Comparison of ENCODE assay signal across 8 mouse cellular contexts in the genomic region with DNA sequence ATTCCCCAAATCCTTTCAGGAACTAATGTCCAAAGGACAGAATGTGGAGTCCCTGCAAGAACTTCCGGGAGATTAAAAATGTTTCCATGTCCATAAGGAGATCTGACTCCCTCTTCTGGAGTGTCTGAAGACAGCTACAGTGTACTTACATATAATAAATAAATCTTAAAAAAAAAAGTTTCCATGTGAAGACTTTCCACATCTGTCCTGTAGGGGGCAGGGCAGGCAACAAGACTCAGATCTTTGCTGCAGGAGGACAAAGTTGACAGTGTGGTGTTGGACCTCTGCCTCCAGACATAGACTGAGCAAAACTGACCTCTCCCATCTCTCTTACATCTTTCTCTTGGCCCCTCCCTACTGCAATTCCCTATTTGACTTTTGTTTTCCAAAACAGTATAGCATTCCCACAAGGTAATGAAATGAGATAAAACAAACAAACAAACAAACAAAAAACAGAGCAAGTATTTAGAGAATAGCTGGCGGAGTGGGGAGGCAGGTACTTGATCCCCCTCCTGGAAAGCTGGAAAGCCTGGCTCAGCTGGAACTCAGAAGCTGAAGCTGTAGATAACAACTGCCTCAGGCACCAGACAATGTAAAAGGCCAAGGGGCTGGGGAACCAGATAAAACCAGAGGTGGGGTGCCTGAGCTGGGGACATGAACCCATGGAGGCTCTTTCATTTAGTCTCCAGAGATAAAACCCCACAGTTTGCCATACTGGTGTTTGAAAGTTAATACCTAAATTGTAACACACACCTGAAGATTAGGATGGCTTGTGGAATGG.
A peak's percentile ranks its signal among the peaks of the same experiment; 100 is the strongest.
DNase-seq lines count a peak whose midpoint lies in the region; ATAC-seq and TF ChIP-seq lines count a peak whose summit lies in the region.

No protein-coding gene starts in this region.

- no peaks in the 10 kb centered on the region for H3K27me3 ChIP-seq in heart, embryonic 12.5 days (replicated peaks)
- H3K27me3 ChIP-seq in stomach, postnatal 0 days (ENCODE audit: control insufficient read depth, insufficient read depth, low read length): no peaks in the 10 kb centered on the region

- TF ChIP-seq CTCF in stomach, postnatal 0 days (IDR thresholded peaks at IDR 0.05; ENCODE audit: low read depth): peak; percentile 74

- DNase-seq in heart, postnatal 10 days: peak; percentile 29 to 58
- DNase-seq in 416B (ENCODE audit: low read depth): peak; percentile 56
- peak; percentile 33 for DNase-seq in MEL-GATA-1-ER (ENCODE audit: extremely low read depth, low read depth)
- peak; percentile 39 to 58 for DNase-seq in kidney, postnatal 4 days
- peak; percentile 28 for DNase-seq in stomach, postnatal 0 days (ENCODE audit: low spot score)
- no peak for DNase-seq in right cerebral cortex, postnatal 36 days (ENCODE audit: low spot score in 2 of 2)
- DNase-seq in thymus, postnatal 0 days (ENCODE audit: low spot score): no peak

- no peak overlapping the region for H3K4me3 ChIP-seq in heart, embryonic 12.5 days
- H3K4me3 ChIP-seq in stomach, postnatal 0 days (ENCODE audit: low read depth, low read length): no peak overlapping the region

- no peak overlapping the region for H3K4me2 ChIP-seq in heart, embryonic 12.5 days
- H3K4me2 ChIP-seq in stomach, postnatal 0 days (replicated peaks; ENCODE audit: low read depth): no peak overlapping the region

- ATAC-seq in heart, embryonic 12.5 days (ENCODE audit: insufficient number of reproducible peaks, low FRiP score): no peak
- ATAC-seq in stomach, postnatal 0 days (ENCODE audit: low FRiP score, low TSS enrichment): 0 out of 2 replicates have a peak, but pooled peaks have one; percentile 10

- no peak for TF ChIP-seq EP300 in stomach, postnatal 0 days (optimal IDR thresholded peaks at IDR 0.05)

- WGBS in heart, embryonic 12.5 days: 71% methylated on average over 2 of the region's 2 CpGs
- 73% methylated on average over 2 of the region's 2 CpGs for WGBS in stomach, postnatal 0 days

- no peak overlapping the region for H3K9ac ChIP-seq in heart, embryonic 12.5 days
- H3K9ac ChIP-seq in stomach, postnatal 0 days (ENCODE audit: low read length): no peak overlapping the region

- H3K4me1 ChIP-seq in heart, embryonic 12.5 days (replicated peaks): peaks cover 5% of the 10 kb centered on the region; the same call in 1 of the 2 replicates
- no peaks in the 10 kb centered on the region for H3K4me1 ChIP-seq in stomach, postnatal 0 days (replicated peaks; ENCODE audit: control insufficient read depth, insufficient read depth)

- intact Hi-C loops in heart, postnatal 10 days (cut with DNase I): no loop called here

- H3K9me3 ChIP-seq in heart, embryonic 12.5 days (replicated peaks): no peaks in the 10 kb centered on the region
- H3K9me3 ChIP-seq in stomach, postnatal 0 days (ENCODE audit: control insufficient read depth, low read length): no peaks in the 10 kb centered on the region

- no peak overlapping the region for H3K27ac ChIP-seq in heart, embryonic 12.5 days (ENCODE audit: poor library complexity, severe bottlenecking)
- H3K27ac ChIP-seq in stomach, postnatal 0 days (replicated peaks): no peak overlapping the region

- H3K36me3 ChIP-seq in heart, embryonic 12.5 days: peaks cover 24% of the 10 kb centered on the region; the same call in 1 of the 2 replicates
- peaks cover 4% of the 10 kb centered on the region; the same call in 1 of the 2 replicates for H3K36me3 ChIP-seq in stomach, postnatal 0 days (ENCODE audit: control insufficient read depth, insufficient read depth, low read length)

Comparison
In these comparisons a context has a peak if more than half of its experiments do, and no peak if none do; other contexts are left out.
1. DNase-seq: peak in heart, postnatal 10 days (2 of 2), 416B (single experiment), MEL-GATA-1-ER (single experiment), kidney, postnatal 4 days (2 of 2) and stomach, postnatal 0 days (single experiment); none in right cerebral cortex, postnatal 36 days (0 of 2) and thymus, postnatal 0 days (single experiment).